Mouse (Mus musculus) cortical plate, adult 2 months (tissue): ENCODE measurements around the gene Fancc.

Experiments used
- CTCF ChIP-seq: fragments of 200-500 bp; IDR thresholded peaks from 2 replicates; pipeline ENCODE4 v1.5.1; 2011; ENCODE audit warnings: mild to moderate bottlenecking, control low read depth, low read length; ENCODE audit not compliant: insufficient read depth; ENCODE audit errors: extremely low read depth
- POLR2A ChIP-seq: fragments of 200-500 bp; IDR thresholded peaks from 2 replicates; pipeline ENCODE4 v1.6.1; 2011; ENCODE audit warnings: mild to moderate bottlenecking, low read length, control low read depth; ENCODE audit not compliant: insufficient read depth; ENCODE audit errors: extremely low read depth

GRCm38 (mm10) chr13:63528164-63528675 is 31.1 kb upstream of the Fancc start:
- no peak for TF ChIP-seq POLR2A
- TF ChIP-seq CTCF, result no peak
